Mouse (Mus musculus) ES-E14 (cell line): Measurements from ENCODE around the gene Gpr132.

Experiments used
- CHD2 ChIP-seq: IDR thresholded peaks from 2 replicates; pipeline ENCODE4 v1.6.1; 2014; ENCODE audit warnings: mild to moderate bottlenecking, low read depth, low read length, inconsistent platforms
- HCFC1 ChIP-seq: IDR thresholded peaks from 2 replicates; pipeline ENCODE4 v1.6.1; 2012; ENCODE audit warnings: low read length, inconsistent platforms, borderline replicate concordance; ENCODE audit not compliant: insufficient read depth
- MAFK ChIP-seq: IDR thresholded peaks from 2 replicates; pipeline ENCODE4 v1.6.1; 2014; ENCODE audit warnings: mild to moderate bottlenecking, low read depth, low read length, inconsistent platforms; ENCODE audit not compliant: insufficient read depth
- ZC3H11A ChIP-seq: IDR thresholded peaks from 2 replicates; pipeline ENCODE4 v1.6.1; 2012; ENCODE audit warnings: low read depth, mild to moderate bottlenecking, inconsistent platforms, low read length, borderline replicate concordance
- ZNF384 ChIP-seq: IDR thresholded peaks from 2 replicates; pipeline ENCODE4 v1.6.1; 2012; ENCODE audit warnings: low read depth, low read length, inconsistent platforms

DNA sequence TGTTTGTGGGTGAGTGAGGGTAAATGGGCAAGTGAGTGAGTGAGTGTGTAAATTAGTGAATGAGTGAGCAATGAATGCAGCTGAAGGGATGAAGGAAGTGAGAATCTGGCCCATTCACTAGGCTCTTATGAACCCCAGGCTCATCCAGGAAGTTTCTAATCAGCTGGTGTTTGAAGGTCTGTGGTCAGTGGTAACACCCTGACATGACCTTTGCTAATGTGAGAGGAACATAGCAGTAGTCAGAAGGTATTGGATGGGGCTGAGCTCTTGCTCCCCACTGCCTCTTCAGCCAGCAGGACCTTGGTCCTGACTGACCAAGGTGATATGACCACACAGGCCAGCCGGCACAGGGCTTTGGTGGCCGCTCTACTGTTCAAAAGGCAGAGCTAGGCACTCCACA, 20.1 kb downstream of the Gpr132 start:
- no peak for TF ChIP-seq CHD2
- TF ChIP-seq MAFK = no peak
- TF ChIP-seq HCFC1 = no peak
- TF ChIP-seq ZC3H11A = no peak
- no peak for TF ChIP-seq ZNF384
